Comparison of ENCODE assay signal across 8 mouse cellular contexts in genomic region chr17:65614431-65614830, GRCm38 (mm10). TPM values are rescaled to one million over a fixed set of nuclear protein-coding genes. Genes with fewer than 3 reads are reported as not detected.
DNase-seq lines count a peak whose midpoint lies in the region; ATAC-seq and TF ChIP-seq lines count a peak whose summit lies in the region.

No protein-coding gene starts in this region.

- H3K9ac ChIP-seq in lung, embryonic 16.5 days (ENCODE audit: low read length), result peak overlapping the region; percentile 99

- H3K4me1 ChIP-seq in lung, embryonic 16.5 days (replicated peaks; ENCODE audit: control insufficient read depth, insufficient read depth, low read length), result peaks cover 13% of the 10 kb centered on the region
- H3K4me1 ChIP-seq in limb, embryonic 10.5 days, result peaks cover 12% of the 10 kb centered on the region
- peaks cover 3% of the 10 kb centered on the region for H3K4me1 ChIP-seq in olfactory bulb, adult 2 months (ENCODE audit: control insufficient read depth, insufficient read depth, low read length)

- WGBS in lung, embryonic 16.5 days, result 0% methylated on average over 9 of the region's 9 CpGs
- 3% methylated on average over 9 of the region's 9 CpGs for WGBS in limb, embryonic 10.5 days
- under 1% methylated on average over 9 of the region's 9 CpGs for WGBS in olfactory bulb, adult 2 months

- no peaks in the 10 kb centered on the region for H3K9me3 ChIP-seq in lung, embryonic 16.5 days (ENCODE audit: control insufficient read depth, low read length)
- H3K9me3 ChIP-seq in limb, embryonic 10.5 days (replicated peaks), result no peaks in the 10 kb centered on the region

- no peak for TF ChIP-seq CTCF in olfactory bulb, adult 2 months (IDR thresholded peaks at IDR 0.05; ENCODE audit: insufficient read depth, low read depth, low read length)

- 0 out of 2 replicates have a peak, but pooled peaks cover under 1% of the 10 kb centered on the region for H3K36me3 ChIP-seq in lung, embryonic 16.5 days (ENCODE audit: control insufficient read depth, insufficient read depth, low read length)
- peaks cover 2% of the 10 kb centered on the region for H3K36me3 ChIP-seq in limb, embryonic 10.5 days

- peak overlapping the region; percentile 100 for H3K27ac ChIP-seq in lung, embryonic 16.5 days (ENCODE audit: low read length)
- peak overlapping the region; percentile 98 for H3K27ac ChIP-seq in limb, embryonic 10.5 days
- H3K27ac ChIP-seq in olfactory bulb, adult 2 months (ENCODE audit: insufficient read depth, low read depth, low read length), result peak overlapping the region; percentile 93

- peak; percentile 22 for DNase-seq in cerebellum, adult 8-10 months
- no peak for DNase-seq in cerebellum, postnatal 25 days
- DNase-seq in lung, postnatal 36 days, result no peak
- DNase-seq in limb, embryonic 10.5 days (ENCODE audit: low spot score), result no peak
- no peak for DNase-seq in adrenal gland, adult 18-20 months (ENCODE audit: low spot score in 2 of 2)
- no peak for DNase-seq in spleen, adult 12 weeks (ENCODE audit: low spot score)

- peak overlapping the region; percentile 66 for H3K4me3 ChIP-seq in lung, embryonic 16.5 days (ENCODE audit: low read length)
- peak overlapping the region; percentile 98 for H3K4me3 ChIP-seq in limb, embryonic 10.5 days
- H3K4me3 ChIP-seq in olfactory bulb, adult 2 months (ENCODE audit: insufficient read depth, low read depth, low read length), result peak overlapping the region; percentile 80; the same call in 1 of the 2 replicates

- no peaks in the 10 kb centered on the region for H3K27me3 ChIP-seq in lung, embryonic 16.5 days (ENCODE audit: control insufficient read depth, insufficient read depth, low read depth, low read length)
- no peaks in the 10 kb centered on the region for H3K27me3 ChIP-seq in limb, embryonic 10.5 days (ENCODE audit: low read depth, poor library complexity, severe bottlenecking)

- ATAC-seq in lung, embryonic 16.5 days (ENCODE audit: low read depth), result no peak

- TF ChIP-seq POLR2A in olfactory bulb, adult 2 months (IDR thresholded peaks at IDR 0.05; ENCODE audit: insufficient read depth, low read depth, low read length), result no peak

- peak overlapping the region; percentile 78 for H3K4me2 ChIP-seq in lung, embryonic 16.5 days (ENCODE audit: low read depth, low read length)

RNA-seq across cellular contexts. Expression of gene Vapa, which starts 1.1 kb away (rescaled TPM):
- polyA plus RNA-seq in lung, embryonic 16.5 days (2015; fragmentation: Nextera tagmentation; extraction: Ambion mirVana), result 174 and 178 TPM in 2 replicates
- polyA plus RNA-seq in limb, embryonic 10.5 days (2016; fragmentation: Nextera tagmentation; extraction: Ambion mirVana), result 165 TPM in 2 replicates
- polyA plus RNA-seq in olfactory bulb, adult 2 months (2012; ENCODE audit: insufficient read depth, insufficient read length, low replicate concordance, missing spikeins), result not detected in 2 replicates
- 100 to 1,000 TPM; 138 to 182 TPM for total RNA-seq in adrenal gland, adult 18-20 months (2021)

RNA-seq across cellular contexts. Expression of gene Txndc2, which starts 27.5 kb away (rescaled TPM):
- polyA plus RNA-seq in lung, embryonic 16.5 days (2015; fragmentation: Nextera tagmentation; extraction: Ambion mirVana), result not detected in 2 replicates
- not detected in 2 replicates for polyA plus RNA-seq in limb, embryonic 10.5 days (2016; fragmentation: Nextera tagmentation; extraction: Ambion mirVana)
- not detected in 2 replicates for polyA plus RNA-seq in olfactory bulb, adult 2 months (2012; ENCODE audit: insufficient read depth, insufficient read length, low replicate concordance, missing spikeins)
- total RNA-seq in adrenal gland, adult 18-20 months (2021), result 10 to 100 TPM in 1 of 2 experiments, 1 to 10 TPM in 1; 2.7 to 26.0 TPM
